ENCODE assay signal across 10 mouse cellular contexts in the genomic region with DNA sequence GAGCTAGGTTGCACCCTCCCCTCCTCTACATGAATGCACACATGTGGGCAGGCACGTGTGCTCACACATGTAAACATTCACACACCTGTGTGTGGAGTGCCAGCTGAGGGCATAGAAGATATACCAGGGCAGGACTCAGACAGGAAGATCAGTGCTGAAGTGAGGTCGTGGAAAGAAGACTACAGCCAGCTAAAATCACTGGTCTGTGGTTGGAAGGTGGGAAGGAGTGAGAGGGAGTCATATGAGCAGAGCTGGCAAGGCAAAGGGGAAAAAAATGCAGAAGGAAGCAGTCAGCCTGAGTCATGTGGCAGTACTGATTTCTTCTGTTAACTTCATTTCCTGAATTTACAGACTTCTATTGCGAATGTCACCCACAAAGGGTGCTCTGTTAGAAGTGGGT. TPM values are rescaled to one million over a fixed set of nuclear protein-coding genes. Genes with fewer than 3 reads are reported as not detected.
DNase-seq lines count a peak whose midpoint lies in the region; ATAC-seq and TF ChIP-seq lines count a peak whose summit lies in the region.
"Had no signal": no experiment of that assay in that cellular context is flagged by ENCODE, and none has a peak within 500 bp of the region (broad histone marks: within the 10 kb centered on the region; RNA-seq: fewer than 3 reads in every experiment).

No protein-coding gene starts in this region.

- H3K27me3 ChIP-seq in heart, embryonic 14.5 days (ENCODE audit: control insufficient read depth, insufficient read depth, low read length), result no peaks in the 10 kb centered on the region
- H3K27me3 ChIP-seq in forebrain, embryonic 14.5 days (replicated peaks; ENCODE audit: control insufficient read depth, insufficient read depth, low read length), result no peaks in the 10 kb centered on the region

- no peak for TF ChIP-seq CTCF in bone marrow macrophage, adult 2 months (IDR thresholded peaks at IDR 0.05; ENCODE audit: low read depth, low read length)

- no peaks in the 10 kb centered on the region for H3K4me1 ChIP-seq in heart, embryonic 14.5 days (ENCODE audit: control insufficient read depth in 2 of 2, insufficient read depth in 2 of 2, low read length in 2 of 2)
- peaks cover 51% of the 10 kb centered on the region for H3K4me1 ChIP-seq in bone marrow macrophage, adult 2 months (ENCODE audit: control insufficient read depth, insufficient read depth, low read length)
- H3K4me1 ChIP-seq in forebrain, embryonic 14.5 days (ENCODE audit: control insufficient read depth, insufficient read depth, low read length), result no peaks in the 10 kb centered on the region
- H3K4me1 ChIP-seq: embryonic facial prominence, embryonic 10.5 days had no signal

- 46% methylated on average over 3 of the region's 3 CpGs for WGBS in heart, embryonic 14.5 days
- WGBS in forebrain, embryonic 14.5 days, result 66% methylated on average over 3 of the region's 3 CpGs

- H3K4me3 ChIP-seq in heart, embryonic 14.5 days (ENCODE audit: control insufficient read depth in 1 of 2, insufficient read depth in 1 of 2, low read depth in 1 of 2, low read length in 2 of 2), result no peak overlapping the region
- peak overlapping the region; percentile 47 for H3K4me3 ChIP-seq in bone marrow macrophage, adult 2 months (ENCODE audit: insufficient read depth, low read length)
- H3K4me3 ChIP-seq in forebrain, embryonic 14.5 days (ENCODE audit: low read depth, low read length), result no peak overlapping the region
- H3K4me3 ChIP-seq: embryonic facial prominence, embryonic 10.5 days had no signal

- no peak overlapping the region for H3K4me2 ChIP-seq in heart, embryonic 14.5 days (ENCODE audit: low read length)
- no peak overlapping the region for H3K4me2 ChIP-seq in forebrain, embryonic 14.5 days (ENCODE audit: low read length)
- H3K4me2 ChIP-seq: hindbrain, embryonic 14.5 days had no signal

- no peaks in the 10 kb centered on the region for H3K36me3 ChIP-seq in heart, embryonic 14.5 days (ENCODE audit: control insufficient read depth, insufficient read depth, low read length)
- H3K36me3 ChIP-seq in forebrain, embryonic 14.5 days (ENCODE audit: control insufficient read depth, insufficient read depth, low read length), result no peaks in the 10 kb centered on the region
- H3K36me3 ChIP-seq: embryonic facial prominence, embryonic 10.5 days had no signal

- TF ChIP-seq POLR2A in bone marrow macrophage, adult 2 months (IDR thresholded peaks at IDR 0.05; ENCODE audit: borderline replicate concordance, low read depth, low read length), result no peak

- no peaks in the 10 kb centered on the region for H3K9me3 ChIP-seq in heart, embryonic 14.5 days (ENCODE audit: control insufficient read depth, low read length)
- no peaks in the 10 kb centered on the region for H3K9me3 ChIP-seq in forebrain, embryonic 14.5 days (replicated peaks; ENCODE audit: control insufficient read depth, low read length)
- H3K9me3 ChIP-seq: embryonic facial prominence, embryonic 10.5 days had no signal

- no peak for ATAC-seq in heart, embryonic 14.5 days (ENCODE audit: insufficient number of reproducible peaks, insufficient read depth, low FRiP score, low read depth)
- no peak for ATAC-seq in forebrain, embryonic 14.5 days

- H3K9ac ChIP-seq in heart, embryonic 14.5 days (ENCODE audit: low read length), result no peak overlapping the region
- H3K9ac ChIP-seq in forebrain, embryonic 14.5 days (ENCODE audit: low read length), result no peak overlapping the region
- H3K9ac ChIP-seq: hindbrain, embryonic 14.5 days had no signal

- peak overlapping the region; percentile 7 to 45; a peak in 1 of 4 replicates for H3K27ac ChIP-seq in heart, embryonic 14.5 days (replicated peaks in 1 of 2; ENCODE audit: control insufficient read depth in 1 of 2, insufficient read depth in 1 of 2, low read depth in 2 of 2, low read length in 2 of 2)
- peak overlapping the region; percentile 100 for H3K27ac ChIP-seq in bone marrow macrophage, adult 2 months (ENCODE audit: insufficient read depth, low read depth, low read length)
- H3K27ac ChIP-seq in forebrain, embryonic 14.5 days (ENCODE audit: low read depth, low read length), result no peak overlapping the region
- H3K27ac ChIP-seq: embryonic facial prominence, embryonic 10.5 days; hindbrain, embryonic 14.5 days had no signal

- DNase-seq in heart, postnatal 4 days, result no peak
- peak; percentile 90 for DNase-seq in 416B (ENCODE audit: low read depth)
- DNase-seq in lung, postnatal 36 days, result peak; percentile 58
- DNase-seq in forebrain, embryonic 14.5 days (ENCODE audit: low spot score), result no peak
- no peak for DNase-seq in thymus, adult 18-20 months
- no peak for DNase-seq in cerebellum, adult 11-12 months

RNA-seq across cellular contexts. Expression of a gene that starts 16.7 kb away (rescaled TPM):
- 620 and 648 TPM in 2 replicates for polyA plus RNA-seq in heart, embryonic 14.5 days (2014; fragmentation: Nextera tagmentation; extraction: Ambion mirVana)
- total RNA-seq in heart, postnatal 4 days (2021), result 100 to 1,000 TPM; 438 to 466 TPM
- polyA plus RNA-seq in bone marrow macrophage, adult 2 months (2012; ENCODE audit: insufficient read depth, insufficient read length, missing spikeins), result 1,749 and 1,754 TPM in 2 replicates
- 910 and 955 TPM in 2 replicates for polyA plus RNA-seq in forebrain, embryonic 14.5 days (2014; fragmentation: Nextera tagmentation; extraction: Ambion mirVana)

RNA-seq across cellular contexts. Expression of a gene that starts 17.2 kb away (rescaled TPM):
- 942 and 971 TPM in 2 replicates for polyA plus RNA-seq in heart, embryonic 14.5 days (2014; fragmentation: Nextera tagmentation; extraction: Ambion mirVana)
- 100 to 1,000 TPM; 393 to 438 TPM for total RNA-seq in heart, postnatal 4 days (2021)
- polyA plus RNA-seq in bone marrow macrophage, adult 2 months (2012; ENCODE audit: insufficient read depth, insufficient read length, missing spikeins), result 2,298 and 2,420 TPM in 2 replicates
- 561 and 632 TPM in 2 replicates for polyA plus RNA-seq in forebrain, embryonic 14.5 days (2014; fragmentation: Nextera tagmentation; extraction: Ambion mirVana)

RNA-seq across cellular contexts. Expression of a gene that starts 40.1 kb away (rescaled TPM):
- 30.5 and 31.9 TPM in 2 replicates for polyA plus RNA-seq in heart, embryonic 14.5 days (2014; fragmentation: Nextera tagmentation; extraction: Ambion mirVana)
- 10 to 100 TPM; 26.5 to 32.4 TPM for total RNA-seq in heart, postnatal 4 days (2021)
- 3.6 and 4.5 TPM in 2 replicates for polyA plus RNA-seq in bone marrow macrophage, adult 2 months (2012; ENCODE audit: insufficient read depth, insufficient read length, missing spikeins)
- polyA plus RNA-seq in forebrain, embryonic 14.5 days (2014; fragmentation: Nextera tagmentation; extraction: Ambion mirVana), result 13.2 and 15.2 TPM in 2 replicates

RNA-seq across cellular contexts. Expression of a gene that starts 40.2 kb away (rescaled TPM):
- polyA plus RNA-seq in heart, embryonic 14.5 days (2014; fragmentation: Nextera tagmentation; extraction: Ambion mirVana), result 16.3 and 20.5 TPM in 2 replicates
- 10 to 100 TPM; 10.2 to 10.5 TPM for total RNA-seq in heart, postnatal 4 days (2021)
- 54.8 and 71.5 TPM in 2 replicates for polyA plus RNA-seq in bone marrow macrophage, adult 2 months (2012; ENCODE audit: insufficient read depth, insufficient read length, missing spikeins)
- 14.6 and 16.9 TPM in 2 replicates for polyA plus RNA-seq in forebrain, embryonic 14.5 days (2014; fragmentation: Nextera tagmentation; extraction: Ambion mirVana)

RNA-seq across cellular contexts. Expression of a gene that starts 40.4 kb away (rescaled TPM):
- polyA plus RNA-seq in heart, embryonic 14.5 days (2014; fragmentation: Nextera tagmentation; extraction: Ambion mirVana), result 78.0 and 79.1 TPM in 2 replicates
- 10 to 100 TPM; 89.1 to 92.2 TPM for total RNA-seq in heart, postnatal 4 days (2021)
- polyA plus RNA-seq in bone marrow macrophage, adult 2 months (2012; ENCODE audit: insufficient read depth, insufficient read length, missing spikeins), result 44.2 and 48.6 TPM in 2 replicates
- 125 and 129 TPM in 2 replicates for polyA plus RNA-seq in forebrain, embryonic 14.5 days (2014; fragmentation: Nextera tagmentation; extraction: Ambion mirVana)

Comparison
In these comparisons a context has a peak if more than half of its experiments do, and no peak if none do; other contexts are left out.
1. DNase-seq: peak in 416B (single experiment) and lung, postnatal 36 days (single experiment); none in heart, postnatal 4 days (single experiment), forebrain, embryonic 14.5 days (single experiment), thymus, adult 18-20 months (0 of 2) and cerebellum, adult 11-12 months (single experiment).